8 mouse cellular contexts compared by ENCODE assay signal in genomic region chr3:145885376-145885775, GRCm38 (mm10). TPM values are rescaled to one million over a fixed set of nuclear protein-coding genes. Genes with fewer than 3 reads are reported as not detected.
DNase-seq lines count a peak whose midpoint lies in the region; ATAC-seq and TF ChIP-seq lines count a peak whose summit lies in the region.
"Had no signal": no experiment of that assay in that cellular context is flagged by ENCODE, and none has a peak within 500 bp of the region (broad histone marks: within the 10 kb centered on the region; RNA-seq: fewer than 3 reads in every experiment).

No protein-coding gene starts in this region.

- H3K27me3 ChIP-seq in forebrain, embryonic 15.5 days, result no peaks in the 10 kb centered on the region
- no peaks in the 10 kb centered on the region for H3K27me3 ChIP-seq in kidney, postnatal 0 days (ENCODE audit: insufficient read depth, low read length)
- no peaks in the 10 kb centered on the region for H3K27me3 ChIP-seq in midbrain, embryonic 16.5 days (ENCODE audit: control insufficient read depth, insufficient read depth, low read depth, low read length)

- peaks cover 48% of the 10 kb centered on the region for H3K4me1 ChIP-seq in forebrain, embryonic 15.5 days
- peaks cover 4% of the 10 kb centered on the region for H3K4me1 ChIP-seq in kidney, postnatal 0 days (replicated peaks; ENCODE audit: insufficient read depth, low read length)
- peaks cover 9% of the 10 kb centered on the region; the same call in 1 of the 2 replicates for H3K4me1 ChIP-seq in midbrain, embryonic 16.5 days (ENCODE audit: control insufficient read depth, insufficient read depth, low read length)

- ATAC-seq in forebrain, embryonic 15.5 days (replicated peaks), result peak; percentile 74
- no peak for ATAC-seq in kidney, postnatal 0 days (replicated peaks; ENCODE audit: low FRiP score, low read depth)
- ATAC-seq in midbrain, embryonic 16.5 days, result no peak

- peak overlapping the region; percentile 84 for H3K27ac ChIP-seq in forebrain, embryonic 15.5 days (replicated peaks)
- H3K27ac ChIP-seq in kidney, postnatal 0 days, result peak overlapping the region; percentile 75
- H3K27ac ChIP-seq in midbrain, embryonic 16.5 days (ENCODE audit: low read length), result peak overlapping the region; percentile 3; the same call in 1 of the 2 replicates
- H3K27ac ChIP-seq: left cerebral cortex, adult 2 months had no signal

- peak; percentile 80 to 81 for DNase-seq in right cerebral cortex, postnatal 10 days (ENCODE audit: low spot score in 2 of 2)
- DNase-seq in right cerebral cortex, postnatal 36 days (ENCODE audit: low spot score in 2 of 2), result no peak
- DNase-seq in kidney, postnatal 0 days (ENCODE audit: low spot score), result no peak
- no peak for DNase-seq in ovary, postnatal 36 days (ENCODE audit: low spot score)
- no peak for DNase-seq in cerebellum, adult 18-20 months

- H3K36me3 ChIP-seq in forebrain, embryonic 15.5 days, result 0 out of 2 replicates have a peak, but pooled peaks cover 3% of the 10 kb centered on the region
- H3K36me3 ChIP-seq in kidney, postnatal 0 days (ENCODE audit: insufficient read depth, low read length), result no peaks in the 10 kb centered on the region
- no peaks in the 10 kb centered on the region for H3K36me3 ChIP-seq in midbrain, embryonic 16.5 days (ENCODE audit: control insufficient read depth, insufficient read depth, low read length)

- H3K4me3 ChIP-seq in forebrain, embryonic 15.5 days, result no peak overlapping the region
- H3K4me3 ChIP-seq in kidney, postnatal 0 days (replicated peaks; ENCODE audit: low read depth, low read length), result no peak overlapping the region
- H3K4me3 ChIP-seq in midbrain, embryonic 16.5 days (ENCODE audit: low read depth, low read length), result no peak overlapping the region
- H3K4me3 ChIP-seq: left cerebral cortex, adult 2 months had no signal

- TF ChIP-seq CTCF in kidney, postnatal 0 days (IDR thresholded peaks at IDR 0.05; ENCODE audit: low read depth), result no peak

- H3K4me2 ChIP-seq in forebrain, embryonic 15.5 days (replicated peaks), result no peak overlapping the region
- no peak overlapping the region for H3K4me2 ChIP-seq in kidney, postnatal 0 days (ENCODE audit: low read length)
- H3K4me2 ChIP-seq in midbrain, embryonic 16.5 days (ENCODE audit: low read length), result no peak overlapping the region

- H3K9ac ChIP-seq in forebrain, embryonic 15.5 days (replicated peaks), result no peak overlapping the region
- no peak overlapping the region for H3K9ac ChIP-seq in kidney, postnatal 0 days (ENCODE audit: low read depth, low read length)
- H3K9ac ChIP-seq in midbrain, embryonic 16.5 days (ENCODE audit: low read depth, low read length), result no peak overlapping the region

- H3K9me3 ChIP-seq in forebrain, embryonic 15.5 days, result no peaks in the 10 kb centered on the region
- no peaks in the 10 kb centered on the region for H3K9me3 ChIP-seq in kidney, postnatal 0 days (replicated peaks; ENCODE audit: low read length)
- no peaks in the 10 kb centered on the region for H3K9me3 ChIP-seq in midbrain, embryonic 16.5 days (replicated peaks; ENCODE audit: control insufficient read depth, low read length, poor library complexity, severe bottlenecking)

- WGBS in forebrain, embryonic 15.5 days, result 14% methylated on average over 4 of the region's 4 CpGs
- WGBS in kidney, postnatal 0 days, result 66% methylated on average over 4 of the region's 4 CpGs
- WGBS in midbrain, embryonic 16.5 days, result 50% methylated on average over 4 of the region's 4 CpGs

RNA-seq across cellular contexts. Expression of gene Bcl10, which starts 37.2 kb away (rescaled TPM):
- 41.3 and 42.4 TPM in 2 replicates for polyA plus RNA-seq in forebrain, embryonic 15.5 days (2015; fragmentation: Nextera tagmentation; extraction: Ambion mirVana)
- polyA plus RNA-seq in kidney, postnatal 0 days (2015; fragmentation: Nextera tagmentation; extraction: Ambion mirVana), result 57.7 and 62.2 TPM in 2 replicates
- polyA plus RNA-seq in midbrain, embryonic 16.5 days (2015; fragmentation: Nextera tagmentation; extraction: Ambion mirVana), result 30.2 and 32.6 TPM in 2 replicates

RNA-seq across cellular contexts. Expression of gene 2410004B18Rik, which starts 52.4 kb away (rescaled TPM):
- 71.1 and 80.1 TPM in 2 replicates for polyA plus RNA-seq in forebrain, embryonic 15.5 days (2015; fragmentation: Nextera tagmentation; extraction: Ambion mirVana)
- 43.1 and 48.2 TPM in 2 replicates for polyA plus RNA-seq in kidney, postnatal 0 days (2015; fragmentation: Nextera tagmentation; extraction: Ambion mirVana)
- polyA plus RNA-seq in midbrain, embryonic 16.5 days (2015; fragmentation: Nextera tagmentation; extraction: Ambion mirVana), result 88.2 and 96.1 TPM in 2 replicates

Comparison
In these comparisons a context has a peak if more than half of its experiments do, and no peak if none do; other contexts are left out.
1. DNase-seq: peak in right cerebral cortex, postnatal 10 days (2 of 2); none in right cerebral cortex, postnatal 36 days (0 of 2), kidney, postnatal 0 days (single experiment), ovary, postnatal 36 days (single experiment) and cerebellum, adult 18-20 months (0 of 2).
2. H3K27ac ChIP-seq: peak in every context shown above with its lines; median percentile 84 in forebrain, embryonic 15.5 days; 75 in kidney, postnatal 0 days; 3 in midbrain, embryonic 16.5 days.